Mouse (Mus musculus): ENCODE measurements around the gene Ldhd.

GRCm38 (mm10) chr8:111676237-111676636 lies 46.1 kb upstream of the Ldhd start:
- TF ChIP-seq EP300 (IDR thresholded peaks at IDR 0.05; ENCODE audit: low read depth in 1 of 2, low read length in 2 of 2) (no peak), CTCF (IDR thresholded peaks at IDR 0.05 in 2 of 3, conservative IDR thresholded peaks at IDR 0.05 in 1 of 3; ENCODE audit: control insufficient read depth in 1 of 3, insufficient read depth in 1 of 3, low read depth in 2 of 3, low read length in 3 of 3, poor library complexity in 1 of 3, severe bottlenecking in 1 of 3) (peak; percentile 70 to 87 (median 79)), POLR2A (IDR thresholded peaks at IDR 0.05; ENCODE audit: control insufficient read depth in 1 of 2, insufficient read depth in 1 of 2, low read depth in 1 of 2, low read length in 2 of 2, poor library complexity in 1 of 2) (no peak), USF2 (IDR thresholded peaks at IDR 0.05; ENCODE audit: borderline replicate concordance in 1 of 2, insufficient read depth in 1 of 2, low read depth in 1 of 2, low read length in 2 of 2) (no peak), USF1 (IDR thresholded peaks at IDR 0.05; ENCODE audit: low read depth, low read length) (no peak), HCFC1 (IDR thresholded peaks at IDR 0.05; ENCODE audit: low read depth, low read length) (no peak), MYB (IDR thresholded peaks at IDR 0.05; ENCODE audit: low read depth, low read length) (no peak), E2F4 (IDR thresholded peaks at IDR 0.05; ENCODE audit: borderline replicate concordance, low read depth, low read length) (no peak), ZKSCAN1 (IDR thresholded peaks at IDR 0.05; ENCODE audit: low read depth, low read length) (no peak), ELF1 (IDR thresholded peaks at IDR 0.05; ENCODE audit: low read depth, low read length) (no peak)

Data from MEL (cell line).